Mouse (Mus musculus) lung, postnatal 0 days (tissue): Measurements from ENCODE around the gene Hnf1b. TPM values are rescaled to one million over a fixed set of nuclear protein-coding genes. Genes with fewer than 3 reads are reported as not detected.
A peak's percentile ranks its signal among the peaks of the same experiment; 100 is the strongest.

Source experiments
- ATAC-seq: fragments of 200-750 bp; cut with Nextera tagmentation; 2 replicates; pipeline ENCODE4 v1.8.0; 2017; ENCODE audit warnings: moderate library complexity
- DNase-seq: peaks from one replicate; pipeline ENCODE4 v3.0.0-alpha.2; 2016; ENCODE audit warnings: low spot score
- H3K27ac ChIP-seq: fragments of 300-500 bp; sonication (generic); 2 replicates; pipeline ENCODE4 v1.5.1; 2014; ENCODE audit warnings: antibody characterized with exemption, mild to moderate bottlenecking, low read length, mixed read lengths
- H3K27me3 ChIP-seq: fragments of 300-500 bp; sonication (generic); replicated peaks from 2 replicates; pipeline ENCODE4 v1.6.1; 2014; ENCODE audit warnings: low read length, mixed read lengths; ENCODE audit not compliant: insufficient read depth
- H3K36me3 ChIP-seq: fragments of 300-500 bp; sonication (generic); 2 replicates; pipeline ENCODE4 v1.6.1; 2014; ENCODE audit warnings: low read length, mixed read lengths; ENCODE audit not compliant: insufficient read depth
- H3K4me1 ChIP-seq: fragments of 300-500 bp; sonication (generic); 2 replicates; pipeline ENCODE4 v1.6.1; 2014; ENCODE audit warnings: antibody characterized with exemption, low read depth, low read length, mixed read lengths; ENCODE audit not compliant: insufficient read depth
- H3K4me2 ChIP-seq: fragments of 300-500 bp; sonication (generic); replicated peaks from 2 replicates; pipeline ENCODE4 v1.6.1; 2014; ENCODE audit warnings: low read depth, mild to moderate bottlenecking, low read length, moderate library complexity, mixed read lengths
- H3K4me3 ChIP-seq: fragments of 300-500 bp; sonication (generic); 2 replicates; pipeline ENCODE4 v1.5.1; 2014; ENCODE audit warnings: low read depth, low read length
- H3K9ac ChIP-seq: fragments of 300-500 bp; sonication (generic); replicated peaks from 2 replicates; pipeline ENCODE4 v1.6.1; 2014; ENCODE audit warnings: low read depth, mild to moderate bottlenecking
- H3K9me3 ChIP-seq: fragments of 300-500 bp; sonication (generic); 2 replicates; pipeline ENCODE4 v1.6.1; 2016; ENCODE audit warnings: low read length, mixed read lengths
- CTCF ChIP-seq: IDR thresholded peaks from 2 replicates; pipeline ENCODE4 v1.5.1; 2016; ENCODE audit warnings: antibody characterized with exemption, mild to moderate bottlenecking
- EP300 ChIP-seq: IDR thresholded peaks from 2 replicates; pipeline ENCODE4 v1.6.1; 2016; ENCODE audit warnings: antibody characterized with exemption, mild to moderate bottlenecking, control low read depth
- WGBS: fragments of 180-500 bp; shearing (Covaris S2); extraction: QIAGEN DNeasy Blood & Tissue Kit; methylation state at CpG from one replicate; pipeline ENCODE4 v1.1.7; 2014; 5-methylcytosine and 5-hydroxymethylcytosine counted together
- polyA plus RNA-seq: library from polyadenylated mRNA; unstranded; fragments of >200 nt; fragmentation: Nextera tagmentation; extraction: Ambion mirVana; gene quantifications from 2 replicates; pipeline ENCODE4 v1.2.1, GENCODE M21; 2015

Hnf1b gene
- polyA plus RNA-seq, 1 experiment from 2014 or later, result 11.4 TPM

GRCm38 (mm10) chr11:83832389-83832788, 17.5 kb upstream of the Hnf1b start:
- DNase-seq (peak; percentile 41), ATAC-seq (no peak)
- 54% methylated on average over 8 of the region's 8 CpGs for WGBS
- no peak overlapping the region for H3K27ac ChIP-seq
- no peaks in the 10 kb centered on the region for H3K4me1 ChIP-seq
- no peak overlapping the region for H3K9ac ChIP-seq
- H3K4me3 ChIP-seq, result no peak overlapping the region
- H3K9me3 ChIP-seq, result no peaks in the 10 kb centered on the region
- no peaks in the 10 kb centered on the region for H3K36me3 ChIP-seq
- TF ChIP-seq CTCF (peak; percentile 77), EP300 (no peak)
- no peak overlapping the region for H3K4me2 ChIP-seq
- H3K27me3 ChIP-seq, result no peaks in the 10 kb centered on the region

GRCm38 (mm10) chr11:83833517-83833916, 16.3 kb upstream of the Hnf1b start:
- no peaks in the 10 kb centered on the region for H3K4me1 ChIP-seq
- no peak overlapping the region for H3K9ac ChIP-seq
- no peak for TF ChIP-seq EP300
- TF ChIP-seq CTCF, result no peak
- DNase-seq (no peak), ATAC-seq (no peak)
- 71% methylated on average over 5 of the region's 6 CpGs for WGBS
- H3K27me3 ChIP-seq, result no peaks in the 10 kb centered on the region
- no peak overlapping the region for H3K4me2 ChIP-seq
- H3K9me3 ChIP-seq, result no peaks in the 10 kb centered on the region
- no peaks in the 10 kb centered on the region for H3K36me3 ChIP-seq
- H3K27ac ChIP-seq, result no peak overlapping the region
- H3K4me3 ChIP-seq, result no peak overlapping the region

- Histone ChIP-seq H3K9me3 (no peaks in the 10 kb centered on the region), H3K36me3 (no peaks in the 10 kb centered on the region), H3K9ac (no peak overlapping the region), H3K4me1 (no peaks in the 10 kb centered on the region), H3K27ac (no peak overlapping the region), H3K27me3 (no peaks in the 10 kb centered on the region), H3K4me2 (no peak overlapping the region), H3K4me3 (no peak overlapping the region)
- no peak for DNase-seq
- WGBS, result 37% methylated on average over 14 of the region's 14 CpGs
- TF ChIP-seq CTCF (no peak), EP300 (no peak)
- ATAC-seq, result no peak
Measured at GRCm38 (mm10) chr11:83833959-83834496, 15.8 kb upstream of the Hnf1b start.

GRCm38 (mm10) chr11:83839451-83839850, 10.4 kb upstream of the Hnf1b start:
- H3K9ac ChIP-seq, result no peak overlapping the region
- ATAC-seq, result no peak
- WGBS, result 66% methylated on average over 6 of the region's 6 CpGs

DNA sequence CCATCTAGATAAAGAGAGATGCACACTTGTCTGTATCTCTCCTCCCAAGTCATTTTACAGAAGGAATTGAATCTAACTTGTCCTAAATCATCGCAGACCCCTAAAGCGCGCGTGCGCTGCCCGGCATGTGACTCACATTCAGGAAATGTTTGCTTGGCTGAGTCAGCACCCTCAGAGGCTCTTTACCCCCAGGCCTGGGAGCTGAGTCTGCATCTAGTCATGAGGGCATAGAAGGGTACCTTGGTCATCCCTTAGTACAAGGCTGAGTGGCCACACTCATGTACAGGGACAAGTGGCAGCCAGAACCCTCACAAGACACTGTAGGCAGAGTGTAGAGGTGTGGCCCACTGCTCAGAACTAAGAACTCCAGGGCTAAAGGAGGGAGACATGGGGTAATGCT, 6.3 kb upstream of the Hnf1b start:
- 62% methylated on average over 6 of the region's 6 CpGs for WGBS
- no peak overlapping the region for H3K4me3 ChIP-seq
- no peaks in the 10 kb centered on the region for H3K36me3 ChIP-seq
- peak; percentile 38; the same call in 1 of the 2 replicates for TF ChIP-seq EP300
- no peak for TF ChIP-seq CTCF
- peak; percentile 54 for DNase-seq
- no peaks in the 10 kb centered on the region for H3K4me1 ChIP-seq
- H3K27me3 ChIP-seq, result no peaks in the 10 kb centered on the region
- no peak overlapping the region for H3K4me2 ChIP-seq
- H3K9me3 ChIP-seq, result no peaks in the 10 kb centered on the region
- H3K9ac ChIP-seq, result no peak overlapping the region
- H3K27ac ChIP-seq, result no peak overlapping the region
- ATAC-seq, result peak; percentile 91

More at GRCm38 (mm10) chr11:83839451-83839850, 10.4 kb upstream of the Hnf1b start:
- H3K27ac ChIP-seq, result no peak overlapping the region
- TF ChIP-seq EP300, result no peak
- no peak for TF ChIP-seq CTCF
- no peak for DNase-seq
- no peak overlapping the region for H3K4me3 ChIP-seq
- H3K4me1 ChIP-seq, result no peaks in the 10 kb centered on the region
- no peaks in the 10 kb centered on the region for H3K9me3 ChIP-seq
- no peaks in the 10 kb centered on the region for H3K27me3 ChIP-seq
- no peaks in the 10 kb centered on the region for H3K36me3 ChIP-seq
- H3K4me2 ChIP-seq, result no peak overlapping the region

DNA sequence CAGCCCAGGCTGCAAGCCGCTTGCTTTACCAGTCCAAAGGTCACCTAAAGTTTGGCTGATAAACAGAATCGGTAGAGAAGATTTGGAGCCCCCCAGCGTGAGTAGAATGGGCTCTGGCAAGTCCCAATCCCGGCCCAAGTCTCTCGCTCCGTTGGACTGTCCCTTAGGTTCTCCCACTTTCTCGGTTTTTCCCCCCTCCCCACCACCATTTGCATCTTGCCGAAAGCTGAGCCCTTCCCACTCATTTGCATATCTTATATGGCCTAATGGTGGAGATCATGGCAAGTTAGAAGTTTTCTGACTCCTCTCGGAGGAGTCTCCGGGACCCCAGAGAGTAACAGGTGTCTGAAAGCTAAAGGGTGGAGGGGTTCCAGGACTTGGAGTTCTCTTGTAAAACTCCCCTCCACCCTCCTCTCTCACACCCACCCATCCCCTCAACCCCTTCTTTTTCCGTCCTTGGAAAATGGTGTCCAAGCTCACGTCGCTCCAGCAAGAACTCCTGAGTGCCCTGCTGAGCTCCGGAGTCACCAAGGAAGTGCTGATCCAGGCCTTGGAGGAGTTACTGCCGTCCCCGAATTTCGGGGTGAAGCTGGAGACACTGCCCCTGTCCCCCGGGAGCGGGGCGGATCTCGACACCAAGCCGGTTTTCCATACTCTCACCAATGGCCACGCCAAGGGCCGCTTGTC, 866 bp downstream of the Hnf1b start:
- peaks cover 26% of the 10 kb centered on the region; the same call in 1 of the 2 replicates for H3K27me3 ChIP-seq
- peak; percentile 40 for ATAC-seq
- peak; percentile 54 for DNase-seq
- H3K4me3 ChIP-seq, result peak overlapping the region; percentile 45
- no peaks in the 10 kb centered on the region for H3K4me1 ChIP-seq
- peak overlapping the region; percentile 92 for H3K27ac ChIP-seq
- peak overlapping the region; percentile 62 for H3K4me2 ChIP-seq
- TF ChIP-seq CTCF, result no peak
- TF ChIP-seq EP300, result no peak
- no peaks in the 10 kb centered on the region for H3K9me3 ChIP-seq
- 3% methylated on average over 24 of the region's 24 CpGs for WGBS
- H3K9ac ChIP-seq, result peak overlapping the region; percentile 58
- no peaks in the 10 kb centered on the region for H3K36me3 ChIP-seq
